Comparison of ENCODE assay signal across 36 mouse cellular contexts in the genomic region with DNA sequence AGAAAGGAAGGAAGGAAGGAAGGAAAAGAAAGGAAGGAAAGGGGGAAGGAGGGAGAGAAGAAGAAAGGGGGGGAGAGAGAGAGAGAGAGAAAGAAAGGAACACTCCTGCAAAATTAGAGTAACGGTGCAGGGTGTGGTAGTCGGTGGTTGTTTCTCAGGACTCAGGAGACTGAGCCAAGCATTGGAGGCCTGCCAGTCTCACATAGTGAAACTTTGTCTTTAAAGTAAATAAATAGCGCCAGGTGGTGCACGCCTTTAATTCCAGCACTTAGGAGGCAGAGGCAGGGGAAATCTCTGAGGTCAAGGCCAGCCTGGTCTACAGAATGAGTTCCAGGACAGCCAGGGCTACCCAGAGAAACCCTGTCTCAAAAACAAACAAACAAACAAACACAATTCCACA. TPM values are rescaled to one million over a fixed set of nuclear protein-coding genes. Genes with fewer than 3 reads are reported as not detected.
DNase-seq lines count a peak whose midpoint lies in the region; ATAC-seq lines count a peak whose summit lies in the region.
"Had no signal": no experiment of that assay in that cellular context is flagged by ENCODE, and none has a peak within 500 bp of the region (broad histone marks: within the 10 kb centered on the region; RNA-seq: fewer than 3 reads in every experiment).

No protein-coding gene starts in this region.

- no peak overlapping the region for H3K4me2 ChIP-seq in limb, embryonic 15.5 days
- H3K4me2 ChIP-seq in midbrain, embryonic 15.5 days: no peak overlapping the region
- H3K4me2 ChIP-seq: forebrain, embryonic 12.5 days; hindbrain, embryonic 15.5 days; limb, embryonic 13.5 days; midbrain, embryonic 11.5 days; neural tube, embryonic 12.5 days had no signal

- H3K27me3 ChIP-seq in limb, embryonic 15.5 days: no peaks in the 10 kb centered on the region
- no peaks in the 10 kb centered on the region for H3K27me3 ChIP-seq in limb, embryonic 10.5 days (ENCODE audit: low read depth, poor library complexity, severe bottlenecking)
- no peaks in the 10 kb centered on the region for H3K27me3 ChIP-seq in midbrain, embryonic 15.5 days (replicated peaks)
- H3K27me3 ChIP-seq: forebrain, embryonic 12.5 days; hindbrain, embryonic 15.5 days; limb, embryonic 13.5 days; neural tube, embryonic 12.5 days; Patski had no signal

- H3K9me3 ChIP-seq in limb, embryonic 15.5 days: no peaks in the 10 kb centered on the region
- peaks cover 2% of the 10 kb centered on the region; the same call in 1 of the 2 replicates for H3K9me3 ChIP-seq in limb, embryonic 10.5 days (replicated peaks)
- no peaks in the 10 kb centered on the region for H3K9me3 ChIP-seq in midbrain, embryonic 15.5 days
- H3K9me3 ChIP-seq: G1E; hindbrain, embryonic 15.5 days; limb, embryonic 13.5 days; neural tube, embryonic 12.5 days had no signal

- peak overlapping the region; percentile 17; the same call in 1 of the 2 replicates for H3K27ac ChIP-seq in limb, embryonic 15.5 days
- no peak overlapping the region for H3K27ac ChIP-seq in limb, embryonic 10.5 days
- no peak overlapping the region for H3K27ac ChIP-seq in midbrain, embryonic 15.5 days
- H3K27ac ChIP-seq: forebrain, embryonic 12.5 days; hindbrain, embryonic 10.5 days; hindbrain, embryonic 15.5 days; left cerebral cortex, adult 2 months; limb, embryonic 13.5 days; liver, embryonic 14.5 days; neural tube, embryonic 12.5 days had no signal

- no peak for ATAC-seq in limb, embryonic 15.5 days (ENCODE audit: insufficient number of reproducible peaks, low FRiP score, low TSS enrichment, low read depth)
- ATAC-seq in midbrain, embryonic 15.5 days (replicated peaks): no peak
- ATAC-seq: forebrain, postnatal 0 days; inflammation-experienced regulatory T-cells, adult 6 months; lung, postnatal 0 days; Patski had no signal

- H3K4me3 ChIP-seq in limb, embryonic 15.5 days: no peak overlapping the region
- no peak overlapping the region for H3K4me3 ChIP-seq in limb, embryonic 10.5 days
- H3K4me3 ChIP-seq in midbrain, embryonic 15.5 days: no peak overlapping the region
- H3K4me3 ChIP-seq: erythroblast, embryonic 14.5 days; forebrain, embryonic 12.5 days; hindbrain, embryonic 10.5 days; hindbrain, embryonic 15.5 days; left cerebral cortex, adult 2 months; limb, embryonic 13.5 days; myocyte; neural tube, embryonic 12.5 days had no signal

- WGBS in limb, embryonic 15.5 days: 42% methylated on average over 4 of the region's 4 CpGs
- 88% methylated on average over 4 of the region's 4 CpGs for WGBS in limb, embryonic 10.5 days
- 80% methylated on average over 4 of the region's 4 CpGs for WGBS in midbrain, embryonic 15.5 days

- no peaks in the 10 kb centered on the region for H3K36me3 ChIP-seq in limb, embryonic 15.5 days
- H3K36me3 ChIP-seq in limb, embryonic 10.5 days: no peaks in the 10 kb centered on the region
- no peaks in the 10 kb centered on the region for H3K36me3 ChIP-seq in midbrain, embryonic 15.5 days (replicated peaks)
- H3K36me3 ChIP-seq: forebrain, embryonic 12.5 days; hindbrain, embryonic 15.5 days; neural tube, embryonic 12.5 days had no signal

- no peak overlapping the region for H3K9ac ChIP-seq in limb, embryonic 15.5 days
- no peak overlapping the region for H3K9ac ChIP-seq in midbrain, embryonic 15.5 days
- H3K9ac ChIP-seq: forebrain, embryonic 12.5 days; forebrain, postnatal 0 days; hindbrain, embryonic 15.5 days; limb, embryonic 13.5 days; liver, embryonic 14.5 days; neural tube, embryonic 12.5 days had no signal

- H3K4me1 ChIP-seq in limb, embryonic 15.5 days: peaks cover 6% of the 10 kb centered on the region; the same call in 1 of the 2 replicates
- no peaks in the 10 kb centered on the region for H3K4me1 ChIP-seq in limb, embryonic 10.5 days
- no peaks in the 10 kb centered on the region for H3K4me1 ChIP-seq in midbrain, embryonic 15.5 days
- H3K4me1 ChIP-seq: forebrain, embryonic 12.5 days; hindbrain, embryonic 10.5 days; hindbrain, embryonic 15.5 days; limb, embryonic 13.5 days; neural tube, embryonic 12.5 days had no signal

- DNase-seq in adrenal gland, postnatal 10 days: peak; percentile 54
- no peak for DNase-seq in adrenal gland, postnatal 4 days (ENCODE audit: low spot score in 2 of 2)
- no peak for DNase-seq in limb, embryonic 10.5 days (ENCODE audit: low spot score)
- peak; percentile 67 for DNase-seq in lung, postnatal 36 days
- no peak for DNase-seq in lung, postnatal 4 days
- DNase-seq: adrenal gland, postnatal 14 days; cerebellum, adult 11-12 months; cerebellum, postnatal 14 days; forebrain, postnatal 0 days; gastrocnemius, postnatal 14 days; heart, postnatal 14 days; kidney, adult 18-20 months; kidney, postnatal 10 days; right cerebral cortex, adult 18-20 months; spleen, adult 18-20 months; thymus, adult 2 months; thymus, postnatal 4 days had no signal

RNA-seq across cellular contexts. Expression of a gene that starts 9.7 kb away (rescaled TPM):
- 10 to 100 TPM; 52.8 to 56.8 TPM for total RNA-seq in adrenal gland, postnatal 10 days (2021)
- total RNA-seq in adrenal gland, postnatal 4 days (2021): 10 to 100 TPM; 22.6 to 22.8 TPM
- polyA plus RNA-seq in limb, embryonic 15.5 days (2015; fragmentation: Nextera tagmentation; extraction: Ambion mirVana): 0.86 and 1.0 TPM in 2 replicates
- polyA plus RNA-seq in limb, embryonic 10.5 days (2016; fragmentation: Nextera tagmentation; extraction: Ambion mirVana): 0.46 and 0.64 TPM in 2 replicates
- 0.54 and 0.57 TPM in 2 replicates for polyA plus RNA-seq in midbrain, embryonic 15.5 days (2015; fragmentation: Nextera tagmentation; extraction: Ambion mirVana)

RNA-seq across cellular contexts. Expression of a gene that starts 16.6 kb away (rescaled TPM):
- total RNA-seq in adrenal gland, postnatal 10 days (2021): 10 to 100 TPM in 1 of 2 experiments, 1 to 10 TPM in 1; 6.8 to 13.3 TPM
- total RNA-seq in adrenal gland, postnatal 4 days (2021): 10 to 100 TPM; 11.6 to 16.4 TPM
- polyA plus RNA-seq in limb, embryonic 15.5 days (2015; fragmentation: Nextera tagmentation; extraction: Ambion mirVana): 12.7 and 12.9 TPM in 2 replicates
- 2.6 and 3.1 TPM in 2 replicates for polyA plus RNA-seq in limb, embryonic 10.5 days (2016; fragmentation: Nextera tagmentation; extraction: Ambion mirVana)
- polyA plus RNA-seq in midbrain, embryonic 15.5 days (2015; fragmentation: Nextera tagmentation; extraction: Ambion mirVana): 3.1 and 4.6 TPM in 2 replicates
- polyA plus RNA-seq: erythroblast, embryonic 14.5 days had no signal

RNA-seq across cellular contexts. Expression of a gene that starts 19.6 kb away (rescaled TPM):
- total RNA-seq in adrenal gland, postnatal 10 days (2021): not detected
- total RNA-seq in adrenal gland, postnatal 4 days (2021): under 1 TPM in 1 of 2 experiments, not detected in 1; 0.39 TPM
- polyA plus RNA-seq in limb, embryonic 15.5 days (2015; fragmentation: Nextera tagmentation; extraction: Ambion mirVana): 0.17 TPM in 1 of 2 replicates, not detected in the other
- polyA plus RNA-seq in limb, embryonic 10.5 days (2016; fragmentation: Nextera tagmentation; extraction: Ambion mirVana): not detected in 2 replicates
- 0.40 and 0.65 TPM in 2 replicates for polyA plus RNA-seq in midbrain, embryonic 15.5 days (2015; fragmentation: Nextera tagmentation; extraction: Ambion mirVana)
- total RNA-seq: G1E; gastrocnemius, postnatal 14 days; granulocyte monocyte progenitor cell, adult 5-6 weeks; heart, postnatal 14 days; megakaryocyte, adult 5-6 weeks; midbrain, postnatal 0 days had no signal
- polyA plus RNA-seq: erythroblast, embryonic 14.5 days; G1E; hindbrain, embryonic 10.5 days; inflammation-experienced regulatory T-cells, adult 6 months; limb, embryonic 13.5 days; lung, postnatal 0 days; midbrain, embryonic 11.5 days; myocyte; Patski had no signal

RNA-seq across cellular contexts. Expression of a gene that starts 28.3 kb away (rescaled TPM):
- 10 to 100 TPM; 14.7 to 16.4 TPM for total RNA-seq in adrenal gland, postnatal 10 days (2021)
- total RNA-seq in adrenal gland, postnatal 4 days (2021): 10 to 100 TPM; 24.4 to 26.9 TPM
- 3.4 TPM in 2 replicates for polyA plus RNA-seq in limb, embryonic 15.5 days (2015; fragmentation: Nextera tagmentation; extraction: Ambion mirVana)
- polyA plus RNA-seq in limb, embryonic 10.5 days (2016; fragmentation: Nextera tagmentation; extraction: Ambion mirVana): 4.2 and 5.1 TPM in 2 replicates
- 4.5 and 4.6 TPM in 2 replicates for polyA plus RNA-seq in midbrain, embryonic 15.5 days (2015; fragmentation: Nextera tagmentation; extraction: Ambion mirVana)

RNA-seq across cellular contexts. Expression of a gene that starts 35.1 kb away (rescaled TPM):
- 1 to 10 TPM; 5.5 to 8.5 TPM for total RNA-seq in adrenal gland, postnatal 10 days (2021)
- 10 to 100 TPM in 1 of 2 experiments, 1 to 10 TPM in 1; 9.9 to 10.1 TPM for total RNA-seq in adrenal gland, postnatal 4 days (2021)
- 2.5 and 3.7 TPM in 2 replicates for polyA plus RNA-seq in limb, embryonic 15.5 days (2015; fragmentation: Nextera tagmentation; extraction: Ambion mirVana)
- polyA plus RNA-seq in limb, embryonic 10.5 days (2016; fragmentation: Nextera tagmentation; extraction: Ambion mirVana): 2.8 and 4.9 TPM in 2 replicates
- 46.3 and 47.7 TPM in 2 replicates for polyA plus RNA-seq in midbrain, embryonic 15.5 days (2015; fragmentation: Nextera tagmentation; extraction: Ambion mirVana)
- total RNA-seq: granulocyte monocyte progenitor cell, adult 5-6 weeks had no signal

Comparison
In these comparisons a context has a peak if more than half of its experiments do, and no peak if none do; other contexts are left out.
1. DNase-seq: peak in adrenal gland, postnatal 10 days (single experiment) and lung, postnatal 36 days (single experiment); none in adrenal gland, postnatal 4 days (0 of 2), limb, embryonic 10.5 days (single experiment) and lung, postnatal 4 days (0 of 2).